Mouse (Mus musculus) layer of hippocampus, postnatal 36 days (tissue): ENCODE data around the gene Cldn3. TPM values are rescaled to one million over a fixed set of nuclear protein-coding genes. Genes with fewer than 3 reads are reported as not detected.
"Not testable (repeated sequence)": the region's sequence is repeated elsewhere in the genome, so short reads cannot be mapped to it uniquely, and the experiment has no call there.

Experiments used
- DNase-seq, 2 experiments: peaks; one replicate each; pipeline ENCODE4 v3.0.0; 2022
- total RNA-seq, 2 experiments: library from RNA; stranded (reverse); gene quantifications; 2 replicates each; pipeline ENCODE4 v1.2.3; 2021

Cldn3 gene
- under 1 TPM; 0.61 to 0.92 TPM for total RNA-seq

DNA sequence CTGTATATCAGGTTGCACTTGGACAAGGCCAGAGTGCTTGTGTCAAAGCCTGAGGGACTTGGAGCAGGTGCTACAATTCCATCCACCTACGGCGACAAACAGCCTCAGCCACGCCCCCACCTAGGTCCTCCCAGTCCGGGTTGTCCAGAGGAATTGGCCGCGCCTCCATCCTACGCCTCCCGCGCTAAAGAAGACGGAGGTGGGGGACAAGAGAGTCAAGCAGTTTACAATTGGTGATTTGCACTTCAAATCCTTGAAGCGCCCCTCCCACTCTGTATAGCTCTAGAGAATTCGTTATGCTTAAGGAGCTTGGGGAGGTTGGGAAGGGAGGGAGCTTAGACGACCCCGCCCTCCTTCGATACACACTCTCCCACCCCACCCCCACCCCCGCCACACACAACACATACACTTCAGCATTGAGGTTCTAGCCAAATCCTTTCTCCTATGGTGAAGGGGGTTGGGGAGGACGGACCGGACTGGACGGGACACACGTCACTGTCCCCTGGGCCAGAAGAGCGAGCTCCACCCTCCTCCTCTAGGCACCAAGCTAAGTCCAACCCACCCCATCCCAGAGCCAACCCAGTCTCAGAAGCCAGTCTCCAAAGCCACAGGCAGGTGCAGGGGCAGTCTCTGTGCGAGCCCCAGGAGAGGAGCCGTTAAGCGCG, at the start of gene Cldn3:
Gene Cldn3 (plus strand): TSS at position 582 of the 665 bp plus-strand sequence.
- no peak for DNase-seq

DNA sequence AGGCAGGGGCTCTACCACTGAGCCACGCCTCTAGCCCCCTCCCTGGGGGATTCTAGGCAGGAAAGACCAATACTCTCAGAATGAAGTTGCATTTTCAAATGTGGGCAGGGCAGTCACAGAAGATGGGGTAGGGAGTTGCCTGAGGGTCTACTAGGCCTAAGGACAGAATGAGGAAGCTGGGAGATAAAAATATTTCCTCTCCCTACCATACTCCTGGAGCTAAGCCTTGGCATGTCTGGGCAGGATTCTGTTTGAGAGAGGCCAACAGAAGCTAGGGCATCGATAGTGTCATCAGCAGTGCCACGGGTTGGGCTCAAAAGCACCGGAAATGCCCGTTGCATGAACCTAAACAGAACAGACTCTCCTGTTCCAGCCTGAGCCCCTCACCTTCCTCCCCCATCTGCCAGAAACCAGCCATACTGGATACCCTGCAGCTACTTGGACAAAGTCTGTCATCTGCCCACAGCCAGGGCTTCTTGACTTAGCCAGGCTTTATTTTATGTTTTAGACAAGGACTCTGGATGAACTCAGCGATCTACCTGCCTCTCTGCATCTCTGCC, 49.3 kb upstream of the Cldn3 start:
- DNase-seq, result no peak

DNA sequence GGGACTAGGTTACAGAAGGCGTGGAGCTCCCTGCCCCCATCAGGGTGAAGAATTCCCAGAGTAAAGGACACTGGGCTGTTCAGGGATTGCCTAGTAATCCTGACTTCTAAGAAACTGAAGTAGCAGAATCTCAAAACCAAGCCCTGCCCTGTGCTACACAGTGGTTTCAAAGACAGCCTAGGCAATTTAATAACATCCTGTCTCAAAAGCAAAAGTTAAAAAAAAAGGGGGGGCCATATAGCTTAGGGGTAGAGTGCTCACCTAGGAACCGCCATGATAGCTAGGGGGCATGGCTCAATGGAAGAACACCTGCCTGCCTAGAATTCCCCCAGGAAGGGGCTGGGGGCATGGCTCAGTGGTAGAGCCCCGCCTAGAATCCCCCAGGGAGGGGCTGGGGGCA, 46.9 kb upstream of the Cldn3 start:
- DNase-seq, result no peak

GRCm38 (mm10) chr5:134939554-134939953, 46.5 kb upstream of the Cldn3 start:
- DNase-seq, result not testable (repeated sequence)

DNA sequence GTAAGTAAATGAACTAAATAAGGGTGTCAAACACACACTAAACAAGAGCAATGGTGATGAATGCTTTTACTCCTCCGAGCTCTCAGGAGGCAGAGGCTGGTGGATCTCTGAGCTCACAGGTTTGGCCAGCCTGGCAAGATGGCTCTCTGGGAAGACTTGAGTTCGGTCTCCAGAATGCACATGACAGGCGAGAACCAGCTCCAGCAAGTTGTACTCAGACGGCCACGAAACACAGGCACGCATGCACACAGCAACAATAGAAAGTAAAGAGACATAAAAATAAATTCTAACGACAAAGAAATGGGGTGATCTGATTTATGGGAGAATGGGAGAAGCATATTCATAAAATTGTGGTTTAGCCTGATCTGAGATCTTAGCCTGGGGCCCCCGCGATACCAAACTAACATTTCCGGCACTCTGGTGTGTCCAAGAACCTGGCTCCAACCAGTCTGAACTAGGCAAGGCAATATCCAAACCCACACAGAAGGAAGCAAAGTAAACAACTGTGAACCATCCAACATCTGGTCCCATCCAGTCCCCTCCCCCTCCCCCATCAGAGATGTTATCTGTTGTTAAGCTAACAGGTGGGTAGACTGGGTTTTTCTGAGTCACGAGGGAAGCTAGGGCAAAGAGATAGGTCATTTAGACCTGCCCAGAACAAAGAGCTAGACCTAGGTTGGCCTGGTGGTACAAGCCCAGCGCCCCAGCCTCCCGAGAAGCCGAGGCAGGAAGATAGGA, 44.4 kb upstream of the Cldn3 start:
- DNase-seq, result no peak

DNA sequence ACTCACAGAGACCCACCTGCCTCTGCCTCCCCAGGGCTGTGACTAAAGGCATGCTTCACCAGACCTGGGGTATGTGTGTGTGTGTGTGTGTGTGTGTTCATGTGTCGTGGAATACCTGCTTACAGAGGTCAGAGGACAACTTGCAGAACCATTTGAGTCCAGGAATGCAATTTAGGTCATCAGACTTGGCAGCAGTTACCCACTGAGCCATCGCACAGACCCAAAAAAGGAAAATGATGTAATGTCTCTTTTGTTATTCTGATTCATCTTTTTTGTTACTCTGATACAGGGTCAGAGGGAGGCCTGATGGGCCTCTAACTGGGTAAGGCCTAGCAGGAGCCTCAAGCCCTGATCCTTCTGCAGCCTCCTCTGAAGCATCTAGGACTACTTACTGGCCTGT, 43.3 kb upstream of the Cldn3 start:
- no peak for DNase-seq

DNA sequence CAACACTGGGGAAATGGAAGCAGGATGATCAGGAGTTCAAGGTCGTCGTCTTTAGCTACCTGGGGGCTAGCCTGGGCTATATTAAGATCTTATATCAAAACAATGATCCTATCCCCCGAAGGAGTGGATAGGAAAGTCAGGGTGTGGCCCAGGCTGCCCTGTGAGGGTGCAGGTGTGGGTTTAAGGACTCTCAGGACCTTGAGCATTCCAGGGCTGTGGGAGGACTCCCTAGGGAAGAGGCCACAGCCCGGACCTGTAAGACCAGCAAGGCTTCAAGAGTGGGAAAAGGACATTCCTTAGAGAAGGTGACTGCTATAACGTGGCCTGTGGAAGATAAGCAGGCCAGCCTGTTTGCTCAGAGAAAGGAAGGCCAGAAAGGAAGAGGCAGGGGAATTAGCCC, 41.8 kb upstream of the Cldn3 start:
- DNase-seq, result no peak

GRCm38 (mm10) chr5:134945266-134945959, 40.6 kb upstream of the Cldn3 start:
- no peak for DNase-seq

DNA sequence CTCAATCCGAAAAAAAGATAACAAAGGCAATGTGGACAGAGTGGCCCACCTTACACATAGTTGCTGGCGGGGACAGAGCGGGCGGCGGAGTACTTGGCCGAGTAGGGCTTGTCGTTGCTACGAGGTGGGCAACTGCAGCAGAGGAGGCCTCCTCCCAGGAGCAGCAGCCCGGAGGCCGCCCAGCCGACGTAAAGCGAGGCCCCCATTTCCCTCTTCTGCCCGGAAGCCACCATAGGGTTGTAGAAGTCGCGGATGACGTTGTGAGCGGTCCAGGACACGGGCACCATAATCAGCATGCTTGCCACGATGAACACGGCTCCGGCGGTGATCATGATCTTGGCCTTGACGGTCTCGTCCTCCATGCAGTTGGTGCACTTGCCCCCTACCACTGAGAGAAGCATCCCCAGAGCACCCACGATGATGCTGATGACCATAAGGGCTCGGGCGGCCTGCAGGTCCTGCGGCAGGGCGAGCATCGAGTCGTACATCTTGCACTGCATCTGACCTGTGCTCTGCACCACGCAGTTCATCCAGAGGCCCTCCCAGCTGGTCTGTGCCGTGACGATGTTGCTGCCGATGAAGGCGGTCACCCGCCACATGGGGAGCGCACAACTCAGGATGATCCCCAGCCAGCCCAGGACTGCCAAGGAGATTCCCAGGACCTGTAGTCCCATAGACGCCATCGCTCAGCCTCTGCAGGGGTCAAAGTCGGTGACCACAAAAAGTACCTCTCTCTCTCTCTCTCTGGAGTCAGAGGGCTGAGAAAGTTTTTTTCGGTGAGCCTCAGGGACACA, 39.8 kb upstream of the Cldn3 start:
- no peak for DNase-seq

DNA sequence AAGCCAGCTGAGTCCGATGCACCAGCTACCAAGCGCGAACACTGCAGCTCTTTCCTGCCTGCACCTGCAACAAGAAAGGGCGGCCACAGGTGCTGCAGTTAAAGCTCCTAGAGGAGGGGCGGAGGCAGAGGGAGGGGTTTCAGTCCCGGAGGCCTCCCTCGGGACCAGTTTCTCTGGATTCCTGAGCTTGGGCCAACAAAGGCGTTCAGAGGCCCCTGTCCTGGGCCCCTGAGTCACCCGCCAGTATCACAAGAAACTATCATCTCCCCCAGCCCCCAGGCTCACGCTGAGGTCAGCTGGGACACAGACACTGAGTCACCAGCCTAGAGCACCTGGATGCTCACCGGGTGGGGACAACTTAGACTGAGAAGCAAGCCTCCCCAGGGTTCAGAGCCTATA, 39.2 kb upstream of the Cldn3 start, which contains the start of gene Cldn4:
Gene Cldn4 (minus strand): TSS at position 78 of the 399 bp plus-strand sequence.
- DNase-seq, result no peak

- no peak for DNase-seq
These were observed 38.5 kb upstream of the Cldn3 start for GRCm38 (mm10) chr5:134947420-134948084.

DNA sequence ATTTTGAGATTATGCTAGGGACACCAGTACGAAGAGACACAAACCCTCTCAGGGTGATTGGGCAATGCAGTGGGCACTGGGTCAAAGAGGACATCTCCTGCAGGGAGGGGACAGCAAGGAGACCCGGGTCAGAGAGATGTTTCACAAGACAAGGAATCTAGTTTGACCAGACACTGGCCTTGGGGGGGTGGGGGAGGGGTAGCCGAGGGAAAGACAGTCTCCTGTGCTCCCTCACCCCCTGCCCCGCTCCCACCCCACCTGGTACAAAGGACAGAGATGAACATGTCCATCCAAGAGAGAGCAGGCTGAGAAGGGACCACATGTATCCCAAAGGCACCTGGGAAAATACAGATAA, 38.0 kb upstream of the Cldn3 start:
- DNase-seq, result no peak

DNA sequence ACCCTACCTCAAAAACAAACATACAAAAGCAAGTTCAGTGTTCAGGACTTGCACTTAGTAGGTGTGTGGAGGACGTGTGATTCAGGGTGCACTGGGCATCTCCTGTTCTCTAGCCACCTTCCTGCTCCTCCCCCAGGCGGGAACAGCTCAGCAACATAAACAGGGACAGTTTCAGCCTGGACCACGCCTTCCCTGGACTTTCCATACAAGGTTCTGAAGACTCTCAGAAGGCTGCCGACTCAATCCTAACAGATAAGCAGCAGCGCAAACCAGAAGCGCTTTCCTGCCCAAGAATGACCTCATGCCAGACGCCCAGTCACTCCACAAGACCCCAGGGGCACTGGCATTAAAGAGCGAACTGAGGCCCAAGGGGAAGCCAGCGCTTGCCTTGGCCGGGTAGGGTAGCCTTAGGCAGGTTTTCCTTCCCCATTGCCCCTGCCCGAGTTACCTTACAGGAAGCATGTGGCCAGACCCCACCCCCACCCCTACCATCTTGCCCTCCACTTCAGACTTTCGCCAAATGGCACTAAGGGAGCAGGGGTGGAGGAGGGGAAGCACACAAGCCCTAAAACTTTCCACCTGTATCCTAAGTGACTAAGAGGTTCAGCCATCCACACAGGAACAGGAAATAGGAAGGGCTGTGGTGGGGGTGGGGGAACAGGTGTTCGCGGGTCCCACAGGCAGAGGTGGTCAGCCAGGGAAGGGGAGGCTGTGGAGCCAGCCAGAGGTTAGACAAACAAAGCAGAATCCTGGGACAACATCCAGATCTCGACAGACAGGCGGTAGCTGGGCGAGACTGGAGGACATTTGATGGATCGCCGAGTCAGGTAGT, 34.7 kb upstream of the Cldn3 start:
- no peak for DNase-seq

DNA sequence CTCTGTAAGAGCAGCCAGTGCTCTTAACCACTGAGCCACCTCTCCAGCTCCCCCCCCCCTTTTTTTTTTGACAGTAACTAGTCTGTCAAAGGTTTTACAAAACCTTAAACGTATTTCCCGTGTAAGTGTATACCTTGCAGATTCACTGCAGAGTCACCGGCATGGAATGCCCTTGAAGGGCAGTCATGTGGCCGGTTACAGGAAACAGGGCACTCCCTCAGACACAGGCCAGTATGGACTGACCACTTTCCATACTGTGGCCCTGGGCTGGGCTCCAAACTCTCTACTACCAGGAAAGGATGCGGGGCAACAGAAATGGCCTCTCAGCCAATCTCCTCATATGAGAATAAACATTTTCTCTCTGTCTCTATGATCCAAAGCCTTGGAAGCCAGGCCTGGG, 30.5 kb upstream of the Cldn3 start:
- no peak for DNase-seq

- no peak for DNase-seq
These were observed 26.9 kb upstream of the Cldn3 start for GRCm38 (mm10) chr5:134959114-134959513.

DNA sequence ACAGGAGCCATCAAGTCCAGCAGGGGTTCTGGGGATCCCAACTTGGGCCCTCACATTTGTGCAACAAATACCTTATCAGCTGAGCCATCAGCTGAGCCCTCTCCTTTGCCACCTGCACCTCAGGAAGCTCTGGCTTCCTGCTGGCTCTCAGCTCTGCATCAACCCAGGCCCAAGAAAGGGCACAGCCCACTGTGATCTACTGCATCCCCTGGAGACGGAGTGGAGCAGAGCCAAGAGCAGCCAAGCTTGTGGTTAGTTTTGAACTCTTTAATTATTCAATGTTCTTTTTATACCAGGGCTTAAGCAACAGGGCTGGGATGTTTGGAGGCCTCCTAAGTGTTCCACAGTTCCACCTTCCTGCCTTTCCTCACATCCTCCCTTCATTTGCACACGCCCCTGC, 25.6 kb upstream of the Cldn3 start:
- no peak for DNase-seq

GRCm38 (mm10) chr5:134961519-134961918, 24.5 kb upstream of the Cldn3 start:
- no peak for DNase-seq

DNA sequence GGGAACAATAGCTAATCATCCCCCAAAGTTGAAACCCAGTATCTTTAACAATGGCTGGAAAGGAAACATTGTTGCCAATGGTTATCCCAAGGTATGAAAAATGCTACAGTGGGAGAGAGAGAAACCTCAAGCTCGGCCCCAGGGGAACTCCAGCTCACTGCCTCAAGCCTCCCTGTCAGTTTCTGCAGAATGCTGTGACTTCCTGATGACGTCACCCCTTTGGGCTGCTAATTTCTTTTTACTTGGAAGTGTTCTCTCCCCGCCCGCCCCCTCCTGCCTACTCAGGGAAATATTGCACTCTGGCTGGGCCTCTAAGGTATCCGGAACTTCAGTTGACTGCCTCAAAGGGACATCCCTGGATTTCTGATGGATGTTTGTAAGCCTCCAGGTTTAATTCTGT, 22.5 kb upstream of the Cldn3 start:
- no peak for DNase-seq

- not testable (repeated sequence) for DNase-seq
These were observed 21.4 kb upstream of the Cldn3 start for GRCm38 (mm10) chr5:134964655-134965054.

DNA sequence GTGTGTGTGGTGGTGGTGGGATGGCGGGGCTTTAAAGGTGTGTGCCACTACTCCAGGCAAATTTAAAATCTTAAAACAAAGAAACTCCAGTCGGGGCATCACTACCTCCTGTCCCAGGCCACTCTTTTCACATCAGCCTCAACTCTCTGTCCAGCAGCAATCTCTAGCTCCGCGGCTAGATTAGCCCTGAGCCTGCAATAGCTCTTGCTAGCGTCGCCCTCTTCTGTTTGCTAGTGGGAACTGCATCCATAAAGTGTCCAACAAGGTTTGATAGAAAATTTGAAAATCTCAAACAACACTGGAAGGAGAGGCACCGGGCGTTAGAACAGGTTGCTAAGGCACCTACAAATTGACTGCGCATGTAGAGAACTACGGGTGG, 20.6 kb upstream of the Cldn3 start:
- peak; percentile 26 to 57 for DNase-seq
